Mouse (Mus musculus): ENCODE results near the gene Helz.
"Not testable (repeated sequence)": the region's sequence is repeated elsewhere in the genome, so short reads cannot be mapped to it uniquely, and the experiment has no call there.

The Helz gene

GRCm38 (mm10) chr11:107547351-107548203, at the start of gene Helz:
Helz (plus strand) TSS chr11:107547930.
- DNase-seq (ENCODE audit: low spot score in 2 of 2): peak; percentile 66 to 70

GRCm38 (mm10) chr11:107502801-107503200, 44.9 kb upstream of the Helz start:
- no peak for DNase-seq (ENCODE audit: low spot score in 2 of 2)

DNA sequence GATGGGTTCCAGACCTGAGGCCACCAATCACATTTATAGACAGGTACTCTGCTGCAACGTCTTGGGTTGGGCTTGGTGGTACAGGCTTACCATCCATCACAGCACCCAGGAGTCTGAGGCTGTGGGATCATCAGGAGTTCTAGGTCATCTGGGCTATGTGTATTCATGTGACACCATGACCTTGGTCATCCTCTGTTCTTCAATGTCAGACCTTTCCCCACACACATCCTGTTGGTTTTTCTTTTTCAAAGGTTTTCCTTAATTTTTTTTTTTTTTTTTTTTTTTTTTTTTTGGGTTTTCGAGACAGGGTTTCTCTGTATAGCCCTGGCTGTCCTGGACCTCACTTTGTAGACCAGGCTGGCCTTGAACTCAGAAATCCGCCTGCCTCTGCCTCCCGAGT, 43.4 kb upstream of the Helz start:
- DNase-seq (ENCODE audit: low spot score in 2 of 2): not testable (repeated sequence)

- DNase-seq (ENCODE audit: low spot score in 2 of 2): no peak
These were observed 41.5 kb upstream of the Helz start for GRCm38 (mm10) chr11:107506260-107506659.

DNA sequence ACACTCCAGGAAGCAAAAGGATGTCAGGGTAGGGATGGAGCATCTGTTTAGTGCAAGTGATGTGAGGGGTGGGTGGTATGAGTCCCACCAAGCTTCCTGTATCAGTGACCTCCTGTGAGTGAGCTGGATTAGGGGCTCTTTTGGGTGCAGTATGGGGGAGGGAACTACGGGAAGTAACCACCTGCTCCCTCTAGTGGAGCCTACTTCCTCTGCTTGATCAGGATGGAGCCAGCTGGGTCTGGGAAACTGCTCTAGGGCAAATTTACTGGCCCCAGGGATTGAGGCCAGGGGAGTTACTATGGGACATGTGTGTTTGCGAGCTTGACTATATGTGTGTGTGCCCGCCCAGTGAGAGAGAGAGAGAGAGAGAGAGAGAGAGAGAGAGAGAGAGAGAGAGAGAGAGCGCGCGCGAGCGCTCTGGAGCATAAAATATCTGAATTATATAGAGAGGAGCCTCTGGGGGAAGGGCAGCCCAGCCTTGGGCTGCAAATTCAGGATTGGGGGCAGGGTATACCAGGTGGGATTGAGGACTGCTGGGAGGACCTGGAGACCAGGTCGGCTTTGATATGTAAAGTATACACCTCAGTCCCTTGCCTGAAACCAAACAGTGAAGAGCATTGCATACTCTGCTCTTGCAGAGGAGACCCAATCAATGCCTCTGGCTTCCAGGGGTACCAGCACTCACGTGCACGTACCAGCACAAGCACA, 37.9 kb upstream of the Helz start:
- peak in 1 of 2 experiments; percentile 27 for DNase-seq (ENCODE audit: low spot score in 2 of 2)

GRCm38 (mm10) chr11:107510362-107511269, 37.1 kb upstream of the Helz start:
- DNase-seq (ENCODE audit: low spot score in 2 of 2): peak in 1 of 2 experiments; percentile 25

GRCm38 (mm10) chr11:107511954-107512353, 35.8 kb upstream of the Helz start:
- peak; percentile 74 to 82 for DNase-seq (ENCODE audit: low spot score in 2 of 2)

GRCm38 (mm10) chr11:107513047-107513446, 34.7 kb upstream of the Helz start:
- peak; percentile 57 to 68 for DNase-seq (ENCODE audit: low spot score in 2 of 2)

DNA sequence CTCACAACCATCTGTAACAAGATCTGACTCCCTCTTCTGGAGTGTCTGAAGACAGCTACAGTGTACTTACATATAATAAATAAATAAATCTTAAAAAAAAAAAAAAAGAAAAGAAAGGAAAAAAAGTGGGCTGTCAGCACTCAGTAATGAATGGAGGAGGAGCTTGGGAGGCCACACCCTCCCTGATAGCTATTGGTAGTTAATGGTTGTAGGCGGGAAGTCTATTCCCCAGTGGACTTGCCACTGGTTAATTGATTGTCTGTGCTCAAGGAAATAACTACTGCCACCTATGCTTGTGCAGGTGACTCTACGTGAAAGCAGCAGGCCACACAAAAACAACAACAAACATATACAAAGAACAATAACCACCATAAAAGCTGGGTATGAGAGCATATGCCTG, 31.3 kb upstream of the Helz start:
- DNase-seq (ENCODE audit: low spot score in 2 of 2): no peak

DNA sequence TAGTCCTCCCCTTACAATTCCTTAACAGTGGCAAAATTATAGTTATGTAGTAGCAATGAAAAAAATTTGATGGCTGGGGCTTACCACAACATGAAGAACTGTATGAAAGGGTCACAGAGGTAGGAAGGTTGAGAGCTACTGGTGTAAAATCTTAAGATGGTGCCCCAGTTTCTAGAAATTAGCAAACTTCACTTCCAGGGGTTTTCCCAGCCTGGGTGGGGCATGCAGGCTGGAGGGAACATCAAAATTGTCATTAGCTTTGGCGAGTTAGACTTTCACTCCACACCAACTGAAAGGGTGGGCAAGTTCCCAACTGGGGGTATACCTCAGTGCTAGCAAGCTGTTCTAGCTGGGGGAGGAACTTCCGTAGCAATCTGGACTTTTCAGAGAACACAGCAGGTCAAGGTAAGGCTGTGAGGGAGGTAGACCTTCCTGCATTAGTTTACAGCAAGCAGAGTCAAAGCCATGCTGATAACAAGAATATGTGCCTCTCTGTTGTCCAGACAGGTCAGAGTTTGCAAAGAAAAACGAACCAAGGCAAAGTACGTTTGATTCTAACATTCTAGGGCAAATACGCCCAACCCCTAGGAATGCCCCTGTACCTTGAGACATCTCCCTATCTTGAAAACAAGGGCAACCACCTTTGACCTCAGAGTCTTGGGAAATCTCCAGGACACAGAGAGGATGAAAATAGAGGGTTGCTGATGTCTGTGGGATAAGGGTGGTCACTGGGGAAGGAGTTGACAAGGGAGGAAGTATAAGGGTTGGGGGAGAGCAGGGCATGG, 28.9 kb upstream of the Helz start:
- DNase-seq (ENCODE audit: low spot score in 2 of 2): no peak

DNA sequence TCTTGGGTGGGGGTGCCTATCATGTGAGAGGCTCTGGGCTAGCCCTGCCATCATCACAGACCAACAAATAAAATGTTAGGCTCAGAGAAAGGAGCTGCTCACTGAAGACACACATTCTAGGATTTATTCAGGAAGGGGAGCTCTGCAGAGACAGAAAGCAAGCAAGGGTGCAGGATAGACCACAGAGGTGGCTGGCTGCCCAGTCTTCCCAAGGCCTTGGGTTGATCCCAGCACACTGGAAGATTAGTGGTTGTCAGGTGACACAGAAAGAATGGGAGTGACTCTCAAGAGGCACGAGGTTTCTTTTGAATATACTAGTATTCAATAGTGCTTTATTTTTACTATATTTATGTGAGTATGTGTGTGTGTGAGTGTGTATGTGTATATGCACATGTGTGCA, 26.6 kb upstream of the Helz start:
- no peak for DNase-seq (ENCODE audit: low spot score in 2 of 2)

GRCm38 (mm10) chr11:107524966-107525365, 22.8 kb upstream of the Helz start:
- DNase-seq (ENCODE audit: low spot score in 2 of 2): no peak

DNA sequence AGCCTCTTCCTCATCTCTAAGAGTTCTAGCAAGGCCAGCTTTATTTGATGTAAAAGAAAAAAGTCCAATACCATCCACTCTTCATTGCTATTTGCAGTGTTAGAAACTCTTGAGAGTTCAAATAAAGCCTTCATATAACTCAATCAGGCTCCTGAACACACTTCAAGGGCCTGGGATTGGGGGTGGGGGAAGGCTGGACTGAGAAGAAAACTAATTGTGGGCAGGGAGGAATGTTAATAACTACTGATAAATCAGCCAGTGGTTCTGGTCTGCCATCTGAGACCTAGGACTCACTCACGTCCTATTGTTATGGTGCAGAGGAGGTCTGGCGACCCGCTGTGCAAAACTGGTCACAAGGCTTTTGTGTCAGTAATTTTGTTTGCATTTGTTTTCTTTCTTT, 20.1 kb upstream of the Helz start:
- no peak for DNase-seq (ENCODE audit: low spot score in 2 of 2)

DNA sequence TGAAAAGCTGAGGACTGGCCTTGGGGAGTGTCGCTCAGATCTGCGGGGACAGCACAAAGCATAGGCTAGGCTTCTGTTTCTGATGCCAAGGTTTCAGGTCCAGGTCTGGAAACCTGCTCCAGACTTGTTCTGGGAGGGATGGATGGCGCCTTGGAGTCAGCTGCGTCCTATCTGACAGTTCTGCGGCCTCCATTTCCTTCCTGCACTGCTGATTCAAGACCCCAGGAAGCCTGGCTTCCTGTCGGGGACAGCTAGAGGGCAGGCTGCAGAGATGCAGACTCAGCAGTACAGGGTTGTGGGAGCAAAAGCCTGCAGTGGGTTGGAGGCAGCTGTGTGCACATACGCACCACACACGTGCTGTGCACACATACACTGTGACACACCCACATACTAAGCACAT, 18.4 kb upstream of the Helz start:
- peak; percentile 43 to 47 for DNase-seq (ENCODE audit: low spot score in 2 of 2)

- DNase-seq (ENCODE audit: low spot score in 2 of 2): no peak
These were observed 16.3 kb upstream of the Helz start for GRCm38 (mm10) chr11:107531445-107531844.

- DNase-seq (ENCODE audit: low spot score in 2 of 2): no peak
These were observed 15.5 kb upstream of the Helz start for GRCm38 (mm10) chr11:107532271-107532670.

GRCm38 (mm10) chr11:107538994-107539393, 8.7 kb upstream of the Helz start:
- no peak for DNase-seq (ENCODE audit: low spot score in 2 of 2)

GRCm38 (mm10) chr11:107540339-107540738, 7.4 kb upstream of the Helz start:
- no peak for DNase-seq (ENCODE audit: low spot score in 2 of 2)

- DNase-seq (ENCODE audit: low spot score in 2 of 2): no peak
These were observed 1.8 kb upstream of the Helz start for GRCm38 (mm10) chr11:107545747-107546476.

- peak; percentile 35 to 38 for DNase-seq (ENCODE audit: low spot score in 2 of 2)
These were observed 946 bp upstream of the Helz start for GRCm38 (mm10) chr11:107546667-107547301.

Measured in right cerebral cortex, postnatal 10 days (tissue).